Mouse (Mus musculus) olfactory bulb, adult 2 months (tissue): ENCODE measurements around the gene Mecp2. TPM values are rescaled to one million over a fixed set of nuclear protein-coding genes. Genes with fewer than 3 reads are reported as not detected.

Source experiments
- H3K27ac ChIP-seq: fragments of 200-500 bp; 2 replicates; pipeline ENCODE4 v1.5.1; 2012; ENCODE audit warnings: low read depth, low read length; ENCODE audit not compliant: insufficient read depth
- H3K4me1 ChIP-seq: fragments of 200-500 bp; 2 replicates; pipeline ENCODE4 v1.6.1; 2012; ENCODE audit warnings: low read length; ENCODE audit not compliant: control insufficient read depth, insufficient read depth
- H3K4me3 ChIP-seq: fragments of 200-500 bp; 2 replicates; pipeline ENCODE4 v1.5.1; 2012; ENCODE audit warnings: mild to moderate bottlenecking, low read depth, low read length, moderate library complexity; ENCODE audit not compliant: insufficient read depth
- CTCF ChIP-seq: fragments of 200-500 bp; IDR thresholded peaks from 2 replicates; pipeline ENCODE4 v1.5.1; 2012; ENCODE audit warnings: low read depth, mild to moderate bottlenecking, low read length, moderate library complexity; ENCODE audit not compliant: insufficient read depth
- POLR2A ChIP-seq: fragments of 200-500 bp; IDR thresholded peaks from 2 replicates; pipeline ENCODE4 v1.6.1; 2012; ENCODE audit warnings: mild to moderate bottlenecking, low read depth, low read length, moderate library complexity; ENCODE audit not compliant: insufficient read depth
- WGBS: fragments of 180-500 bp; shearing (Covaris S2); methylation state at CpG from one replicate; pipeline ENCODE4 v1.1.7; 2018; 5-methylcytosine and 5-hydroxymethylcytosine counted together
- polyA plus RNA-seq: library from polyadenylated mRNA; stranded (reverse); fragments of >200 nt; gene quantifications from 2 replicates; pipeline ENCODE4 v1.2.4, GENCODE M21; 2012; ENCODE audit warnings: low replicate concordance; ENCODE audit not compliant: missing spikeins, insufficient read depth, insufficient read length

Mecp2 gene
- polyA plus RNA-seq, 1 experiment: not detected

DNA sequence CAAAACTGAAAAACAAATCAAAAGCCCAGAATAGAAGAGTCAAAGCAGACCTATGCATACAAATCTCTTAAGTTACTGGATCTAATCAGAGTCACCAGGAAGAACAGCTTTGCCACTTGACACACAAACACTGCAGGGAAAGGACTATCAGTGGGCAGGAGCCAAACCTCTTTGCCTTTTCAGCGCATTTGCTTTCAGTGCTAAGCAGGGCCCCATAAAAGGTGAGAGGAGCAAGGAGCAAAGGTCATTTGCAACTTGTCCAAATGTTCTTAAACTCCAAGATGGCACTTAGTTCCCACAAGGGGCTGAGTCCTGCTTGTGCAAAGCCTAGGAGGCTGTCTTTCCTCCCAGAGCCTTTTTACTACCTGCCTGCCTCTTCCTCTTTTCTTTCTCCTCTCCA lies 105.2 kb downstream of the Mecp2 start:
- no peak overlapping the region for H3K4me3 ChIP-seq
- no peak overlapping the region for H3K27ac ChIP-seq
- no peak for TF ChIP-seq CTCF
- TF ChIP-seq POLR2A: no peak
- WGBS: 75% methylated on average over 1 of the region's 1 CpGs
- no peaks in the 10 kb centered on the region; the same call in 1 of the 2 replicates for H3K4me1 ChIP-seq

DNA sequence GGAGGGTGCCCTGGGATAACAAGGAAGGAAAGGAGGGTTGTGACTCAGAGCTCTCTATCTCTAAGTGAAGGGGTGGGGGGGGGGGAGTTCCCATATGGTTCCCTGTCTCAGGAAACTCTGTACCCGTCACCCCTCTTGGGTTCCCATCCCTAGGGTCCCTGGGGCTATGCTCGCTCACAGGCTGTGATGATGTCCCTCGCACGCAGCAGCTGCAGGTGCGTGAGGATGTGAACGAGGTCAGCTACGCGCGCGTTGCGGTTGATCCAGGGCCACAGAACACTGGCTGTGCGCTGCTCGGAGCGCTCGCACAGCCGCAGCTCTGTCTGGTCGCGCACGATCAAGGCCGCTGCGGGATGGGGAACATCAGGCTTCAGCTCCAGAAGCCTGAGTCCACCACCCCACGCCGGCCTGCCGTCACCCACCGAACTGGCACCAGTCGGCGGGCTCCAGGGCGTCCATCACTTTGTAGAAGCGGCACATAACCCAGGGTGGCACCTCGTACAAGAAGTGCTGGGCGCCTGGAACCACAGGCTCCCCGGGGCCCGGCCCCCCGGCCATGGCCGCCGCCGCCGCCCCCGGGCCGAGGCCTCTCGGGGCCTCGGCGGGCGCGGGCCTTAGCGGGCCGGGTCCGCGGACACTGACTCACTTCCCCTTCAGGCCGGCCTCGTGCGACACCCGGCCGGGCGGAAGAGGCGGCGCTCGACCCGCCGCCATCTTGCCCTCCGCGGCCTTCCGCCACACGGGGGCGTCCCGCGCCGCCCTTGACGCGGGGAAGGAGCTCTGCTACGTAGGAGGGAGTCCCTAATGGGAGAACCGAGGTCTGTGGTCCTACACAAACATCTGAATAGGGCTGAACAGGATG lies 111.7 kb downstream of the Mecp2 start, which contains the start of gene Irak1:
Irak1 (minus strand) TSS at position 731 of the 862 bp plus-strand sequence.
- TF ChIP-seq CTCF: peak; percentile 54
- TF ChIP-seq POLR2A: peak; percentile 47; the same call in 1 of the 2 replicates
- H3K4me1 ChIP-seq: peaks cover 9% of the 10 kb centered on the region; the same call in 1 of the 2 replicates
- H3K27ac ChIP-seq: peak within 1 kb of the TSS; percentile 94
- H3K4me3 ChIP-seq: peak within 1 kb of the TSS; percentile 95
- WGBS: 12% methylated on average over 72 of the region's 72 CpGs

GRCm38 (mm10) chrX:74022795-74023187 lies 112.4 kb downstream of the Mecp2 start:
- TF ChIP-seq CTCF (no peak), POLR2A (no peak)
- WGBS: 8% methylated on average over 5 of the region's 6 CpGs

GRCm38 (mm10) chrX:74014597-74014996 lies 120.6 kb downstream of the Mecp2 start:
- TF ChIP-seq POLR2A (no peak), CTCF (no peak)
- Histone ChIP-seq H3K27ac (no peak overlapping the region), H3K4me3 (no peak overlapping the region), H3K4me1 (no peaks in the 10 kb centered on the region)
- WGBS: 82% methylated on average over 1 of the region's 1 CpGs

More at GRCm38 (mm10) chrX:74022795-74023187, 112.4 kb downstream of the Mecp2 start:
- Histone ChIP-seq H3K27ac (no peak overlapping the region), H3K4me3 (peak overlapping the region; percentile 95), H3K4me1 (peaks cover 9% of the 10 kb centered on the region; the same call in 1 of the 2 replicates)

GRCm38 (mm10) chrX:74008063-74008462 lies 127.1 kb downstream of the Mecp2 start:
- WGBS: 33% methylated on average over 8 of the region's 8 CpGs
- TF ChIP-seq POLR2A (no peak), CTCF (no peak)
- no peaks in the 10 kb centered on the region for H3K4me1 ChIP-seq
- H3K4me3 ChIP-seq: no peak overlapping the region
- H3K27ac ChIP-seq: no peak overlapping the region

- H3K4me1 ChIP-seq: no peaks in the 10 kb centered on the region
- no peak overlapping the region for H3K4me3 ChIP-seq
- TF ChIP-seq POLR2A: no peak
- TF ChIP-seq CTCF: no peak
- 88% methylated on average over 21 of the region's 21 CpGs for whole genome bisulfite sequencing
- no peak overlapping the region for H3K27ac ChIP-seq
These were observed 128.8 kb downstream of the Mecp2 start for GRCm38 (mm10) chrX:74006401-74006800.

GRCm38 (mm10) chrX:74003644-74004043 lies 131.5 kb downstream of the Mecp2 start:
- TF ChIP-seq POLR2A: no peak
- TF ChIP-seq CTCF: no peak
- Histone ChIP-seq H3K4me3 (no peak overlapping the region), H3K27ac (no peak overlapping the region), H3K4me1 (no peaks in the 10 kb centered on the region)
- WGBS: 62% methylated on average over 2 of the region's 2 CpGs

DNA sequence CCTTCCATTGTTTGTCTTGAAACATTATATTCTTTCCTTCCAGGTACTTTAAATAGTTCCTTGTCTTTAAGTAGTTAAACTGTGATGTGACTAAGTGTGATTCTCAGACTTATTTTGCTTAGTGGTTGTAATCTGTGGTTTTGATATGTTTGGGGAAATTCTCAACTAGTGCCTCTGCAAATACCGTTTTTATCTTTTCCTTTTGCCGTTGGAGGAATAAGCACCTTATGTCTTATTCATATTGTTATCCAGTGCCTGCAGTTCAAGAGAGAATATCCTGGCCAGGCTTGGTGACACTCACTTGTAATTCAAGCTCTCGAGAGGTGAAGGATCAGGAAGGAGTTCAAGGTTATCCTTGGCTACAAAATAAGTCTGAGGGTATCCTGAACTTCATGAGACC lies 134.1 kb downstream of the Mecp2 start:
- Histone ChIP-seq H3K27ac (no peak overlapping the region), H3K4me3 (no peak overlapping the region), H3K4me1 (no peaks in the 10 kb centered on the region)
- TF ChIP-seq POLR2A (no peak), CTCF (no peak)
- 72% methylated on average over 3 of the region's 3 CpGs for WGBS
